Mouse (Mus musculus) MEL (cell line): ENCODE data around the gene Sigmar1. TPM values are rescaled to one million over a fixed set of nuclear protein-coding genes. Genes with fewer than 3 reads are reported as not detected.

ENCODE experiments used
- DNase-seq: peaks from one replicate; pipeline ENCODE4 v3.0.0; 2011; ENCODE audit warnings: low read depth, low spot score
- H3K27ac ChIP-seq: 2 replicates; pipeline ENCODE4 v1.5.1; 2012; ENCODE audit warnings: low read depth, mild to moderate bottlenecking, control low read depth, low read length, moderate library complexity; ENCODE audit not compliant: control insufficient read depth
- H3K27me3 ChIP-seq, 2 experiments: fragments of 150-350 bp in 1 of 2; sonication (generic) in 1 of 2; 2 replicates each; pipeline ENCODE4 v1.6.1; 2012; ENCODE audit warnings: low read length in 2 of 2, mild to moderate bottlenecking in 2 of 2, improper control_type of control experiment in 1 of 2, moderate library complexity in 1 of 2; ENCODE audit not compliant: insufficient read depth in 2 of 2, control insufficient read depth in 1 of 2
- H3K36me3 ChIP-seq, 2 experiments: 2 replicates each; pipeline ENCODE4 v1.6.1; 2012 to 2014; ENCODE audit warnings: low read length in 2 of 2, improper control_type of control experiment in 1 of 2, inconsistent platforms in 1 of 2, mild to moderate bottlenecking in 1 of 2; ENCODE audit not compliant: insufficient read depth in 2 of 2, control insufficient read depth in 1 of 2
- H3K4me1 ChIP-seq, 2 experiments: fragments of 150-350 bp in 1 of 2; sonication (generic) in 1 of 2; 2 replicates each; pipeline ENCODE4 v1.6.1; 2012; ENCODE audit warnings: low read length in 2 of 2, improper control_type of control experiment in 1 of 2, mild to moderate bottlenecking in 1 of 2; ENCODE audit not compliant: insufficient read depth in 2 of 2, control insufficient read depth in 1 of 2
- H3K4me3 ChIP-seq, 2 experiments: fragments of 150-350 bp in 1 of 2; sonication (generic) in 1 of 2; 2 replicates each; pipeline ENCODE4 v1.5.1; 2012; ENCODE audit warnings: low read depth in 2 of 2, low read length in 2 of 2, mild to moderate bottlenecking in 2 of 2, moderate library complexity in 2 of 2, control low read depth in 1 of 2, improper control_type of control experiment in 1 of 2; ENCODE audit not compliant: control insufficient read depth in 1 of 2, insufficient read depth in 1 of 2
- H3K79me2 ChIP-seq: 2 replicates; pipeline ENCODE4 v1.6.1; 2012; ENCODE audit warnings: mild to moderate bottlenecking, low read length, moderate library complexity; ENCODE audit not compliant: control insufficient read depth, poor library complexity, insufficient read depth
- H3K9ac ChIP-seq: 2 replicates; pipeline ENCODE4 v1.6.1; 2012; ENCODE audit warnings: low read depth, mild to moderate bottlenecking, control low read depth, low read length, moderate library complexity; ENCODE audit not compliant: control insufficient read depth, poor library complexity, severe bottlenecking
- H3K9me3 ChIP-seq: fragments of 150-350 bp; sonication (generic); replicated peaks from 2 replicates; pipeline ENCODE4 v1.6.1; 2012; ENCODE audit warnings: mild to moderate bottlenecking, low read length, improper control_type of control experiment, moderate library complexity; ENCODE audit not compliant: insufficient read depth
- BHLHE40 ChIP-seq: IDR thresholded peaks from 2 replicates; pipeline ENCODE4 v1.6.1; 2012; ENCODE audit warnings: low read depth, mild to moderate bottlenecking, inconsistent platforms, low read length, improper control_type of control experiment, borderline replicate concordance
- CHD2 ChIP-seq: IDR thresholded peaks from 2 replicates; pipeline ENCODE4 v1.6.1; 2011; ENCODE audit warnings: low read length, improper control_type of control experiment
- CTCF ChIP-seq, 3 experiments: IDR thresholded peaks in 2 of 3; conservative IDR thresholded peaks in 1 of 3; 2 replicates each; pipeline ENCODE4 v1.5.1; 2011 to 2012; ENCODE audit warnings: low read length in 3 of 3, low read depth in 2 of 3, mild to moderate bottlenecking in 2 of 3, improper control_type of control experiment in 1 of 3, inconsistent platforms in 1 of 3, mixed read lengths in 1 of 3, moderate library complexity in 1 of 3; ENCODE audit not compliant: control insufficient read depth in 1 of 3, insufficient read depth in 1 of 3, poor library complexity in 1 of 3, severe bottlenecking in 1 of 3
- ELF1 ChIP-seq: IDR thresholded peaks from 2 replicates; pipeline ENCODE4 v1.6.1; 2014; ENCODE audit warnings: low read depth, mild to moderate bottlenecking, inconsistent platforms, low read length, improper control_type of control experiment, moderate library complexity
- EP300 ChIP-seq, 2 experiments: IDR thresholded peaks; 2 replicates each; pipeline ENCODE4 v1.6.1; 2011; ENCODE audit warnings: improper control_type of control experiment in 2 of 2, low read length in 2 of 2, low read depth in 1 of 2, mild to moderate bottlenecking in 1 of 2
- ETS1 ChIP-seq: IDR thresholded peaks from 2 replicates; pipeline ENCODE4 v1.6.1; 2012; ENCODE audit warnings: low read depth, mild to moderate bottlenecking, inconsistent platforms, low read length, improper control_type of control experiment, moderate library complexity
- HCFC1 ChIP-seq: IDR thresholded peaks from 2 replicates; pipeline ENCODE4 v1.6.1; 2012; ENCODE audit warnings: low read depth, mild to moderate bottlenecking, inconsistent platforms, low read length, improper control_type of control experiment, moderate library complexity
- MAX ChIP-seq: IDR thresholded peaks from 2 replicates; pipeline ENCODE4 v1.6.1; 2011; ENCODE audit warnings: low read length, improper control_type of control experiment
- MAZ ChIP-seq: IDR thresholded peaks from 2 replicates; pipeline ENCODE4 v1.6.1; 2012; ENCODE audit warnings: low read depth, mild to moderate bottlenecking, inconsistent platforms, low read length, improper control_type of control experiment
- MYB ChIP-seq: IDR thresholded peaks from 2 replicates; pipeline ENCODE4 v1.6.1; 2011; ENCODE audit warnings: mild to moderate bottlenecking, low read depth, low read length, improper control_type of control experiment
- NELFE ChIP-seq: IDR thresholded peaks from 2 replicates; pipeline ENCODE4 v1.6.1; 2011; ENCODE audit warnings: low read depth, low read length, improper control_type of control experiment
- POLR2AphosphoS5 ChIP-seq: IDR thresholded peaks from 2 replicates; pipeline ENCODE4 v1.6.1; 2012; ENCODE audit warnings: low read depth, borderline replicate concordance, mild to moderate bottlenecking, inconsistent platforms, low read length, moderate library complexity, mixed read lengths
- RAD21 ChIP-seq: IDR thresholded peaks from 2 replicates; pipeline ENCODE4 v1.6.1; 2011; ENCODE audit warnings: mild to moderate bottlenecking, low read depth, low read length, improper control_type of control experiment
- RCOR1 ChIP-seq: IDR thresholded peaks from 2 replicates; pipeline ENCODE4 v1.6.1; 2012; ENCODE audit warnings: low read depth, mild to moderate bottlenecking, inconsistent platforms, low read length, improper control_type of control experiment
- SMC3 ChIP-seq: IDR thresholded peaks from 2 replicates; pipeline ENCODE4 v1.6.1; 2011; ENCODE audit warnings: low read depth, low read length, improper control_type of control experiment
- UBTF ChIP-seq: IDR thresholded peaks from 2 replicates; pipeline ENCODE4 v1.6.1; 2012; ENCODE audit warnings: low read depth, mild to moderate bottlenecking, inconsistent platforms, low read length, improper control_type of control experiment, moderate library complexity, borderline replicate concordance; ENCODE audit not compliant: insufficient read depth
- USF2 ChIP-seq, 2 experiments: IDR thresholded peaks; 2 replicates each; pipeline ENCODE4 v1.6.1; 2011 to 2012; ENCODE audit warnings: improper control_type of control experiment in 2 of 2, low read length in 2 of 2, borderline replicate concordance in 1 of 2, inconsistent platforms in 1 of 2, low read depth in 1 of 2, mild to moderate bottlenecking in 1 of 2; ENCODE audit not compliant: insufficient read depth in 1 of 2
- ZC3H11A ChIP-seq: IDR thresholded peaks from 2 replicates; pipeline ENCODE4 v1.6.1; 2012; ENCODE audit warnings: low read depth, mild to moderate bottlenecking, inconsistent platforms, low read length, improper control_type of control experiment
- ZKSCAN1 ChIP-seq: IDR thresholded peaks from 2 replicates; pipeline ENCODE4 v1.6.1; 2012; ENCODE audit warnings: low read depth, mild to moderate bottlenecking, inconsistent platforms, low read length, improper control_type of control experiment, moderate library complexity
- ZNF384 ChIP-seq: IDR thresholded peaks from 2 replicates; pipeline ENCODE4 v1.6.1; 2012; ENCODE audit warnings: low read depth, mild to moderate bottlenecking, inconsistent platforms, low read length, improper control_type of control experiment
- polyA plus RNA-seq, 2 experiments: library from polyadenylated mRNA; stranded (reverse) in 1 of 2; unstranded in 1 of 2; fragments of >175 nt in 1 of 2; fragments of >200 nt in 1 of 2; gene quantifications; 2 replicates each; pipeline versions ENCODE4 v1.2.1 to v1.2.4; 2012; ENCODE audit warnings: low replicate concordance in 2 of 2, low read depth in 1 of 2; ENCODE audit not compliant: insufficient read length in 2 of 2, insufficient read depth in 1 of 2, missing spikeins in 1 of 2
- total RNA-seq: library from RNA; depleted of rRNA; stranded (reverse); fragments of 300-350 nt; gene quantifications from 2 replicates; pipeline ENCODE4 v1.2.3, GENCODE M21; 2012

Gene Sigmar1
- total and polyA plus RNA-seq, 3 experiments, result 80.1 to 190 (median 112) TPM

DNA sequence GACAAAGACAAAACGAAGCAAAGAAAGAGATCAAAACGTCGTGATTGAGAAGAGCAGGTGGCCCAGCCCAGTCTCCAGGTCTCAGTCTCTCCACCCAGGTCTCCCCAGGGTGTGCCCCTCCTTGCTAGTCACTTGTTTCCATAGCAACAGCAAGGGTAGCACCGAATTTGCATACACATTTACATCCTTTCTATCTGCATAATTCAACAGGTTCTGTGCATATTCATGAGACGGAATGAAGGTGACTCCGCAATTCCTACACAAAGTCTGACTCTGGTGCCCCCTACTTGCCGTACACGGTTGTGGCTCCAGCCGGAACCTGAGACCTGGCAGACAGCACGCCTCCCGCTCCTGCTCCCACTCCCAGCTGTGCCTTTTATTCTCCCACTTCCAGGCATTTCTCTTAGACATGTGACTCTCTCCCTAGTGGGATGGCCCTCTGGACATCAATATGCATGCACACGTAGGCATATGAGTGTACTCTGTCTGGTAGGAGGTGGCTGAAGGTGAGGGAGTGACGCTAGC is 48.9 kb downstream of the Sigmar1 start:
- H3K27ac ChIP-seq, result no peak overlapping the region
- H3K4me3 ChIP-seq, result no peak overlapping the region
- peak; percentile 76 for DNase-seq
- H3K4me1 ChIP-seq, result peaks cover 0 to 4% of the 10 kb centered on the region in 2 experiments; a peak in 1 of 4 replicates
- TF ChIP-seq HCFC1 (no peak), CTCF (IDR thresholded peaks at IDR 0.05 in 2 of 3, conservative IDR thresholded peaks at IDR 0.05 in 1 of 3; ENCODE audit: control insufficient read depth in 1 of 3, insufficient read depth in 1 of 3, low read depth in 2 of 3, low read length in 3 of 3, poor library complexity in 1 of 3, severe bottlenecking in 1 of 3) (peak; percentile 39 to 69 (median 67); a peak in 5 of 6 replicates), ZC3H11A (peak; percentile 39), RAD21 (peak; percentile 49), MYB (0 out of 2 replicates have a peak, but pooled peaks have one; percentile 13), SMC3 (peak; percentile 73), BHLHE40 (no peak)
- no peak overlapping the region for H3K9ac ChIP-seq
- H3K27me3 ChIP-seq, result no peaks in the 10 kb centered on the region
- H3K36me3 ChIP-seq, result no peaks in the 10 kb centered on the region; a peak in 1 of 4 replicates
- H3K79me2 ChIP-seq, result peaks cover 4% of the 10 kb centered on the region
- no peaks in the 10 kb centered on the region for H3K9me3 ChIP-seq

DNA sequence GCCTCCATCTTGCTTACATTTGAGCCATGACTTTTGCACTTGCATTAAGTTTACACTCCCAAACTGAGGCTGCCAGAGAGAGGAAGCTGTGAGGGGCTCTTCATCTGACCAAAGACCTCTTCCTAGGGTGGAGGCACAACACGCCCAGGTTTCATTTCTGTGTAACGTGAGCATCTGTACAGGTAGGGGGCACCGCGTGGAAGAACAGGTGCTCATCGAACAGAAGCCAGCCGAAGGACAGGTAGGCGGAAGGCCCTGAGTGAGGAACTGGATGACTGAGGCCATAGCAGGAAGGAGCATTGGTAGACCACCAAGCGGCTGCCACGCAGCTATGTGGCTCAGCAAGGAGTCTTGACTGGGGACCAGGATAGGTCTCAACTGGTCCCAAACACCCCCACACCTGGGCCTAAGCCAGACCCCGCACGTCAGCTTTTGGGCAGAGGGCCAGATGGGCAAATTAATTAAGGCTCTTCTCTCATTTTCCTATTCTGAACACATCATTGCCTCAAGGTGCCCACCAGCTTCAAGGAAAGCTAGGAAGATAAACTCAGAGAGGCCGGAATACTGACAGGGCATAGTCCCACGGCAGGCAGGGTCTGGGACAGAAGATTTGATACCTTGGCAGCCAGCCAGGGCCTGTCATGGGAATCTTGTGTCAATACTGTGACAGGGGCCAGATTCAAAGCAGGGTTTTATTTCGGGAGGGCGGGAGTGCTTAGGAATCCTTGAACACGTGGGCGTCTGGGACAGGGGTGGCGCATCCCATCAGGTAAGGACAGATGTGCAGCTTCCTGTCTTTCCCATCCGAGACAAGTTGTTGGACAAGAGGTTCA is 49.8 kb downstream of the Sigmar1 start:
- no peaks in the 10 kb centered on the region for H3K27me3 ChIP-seq

DNA sequence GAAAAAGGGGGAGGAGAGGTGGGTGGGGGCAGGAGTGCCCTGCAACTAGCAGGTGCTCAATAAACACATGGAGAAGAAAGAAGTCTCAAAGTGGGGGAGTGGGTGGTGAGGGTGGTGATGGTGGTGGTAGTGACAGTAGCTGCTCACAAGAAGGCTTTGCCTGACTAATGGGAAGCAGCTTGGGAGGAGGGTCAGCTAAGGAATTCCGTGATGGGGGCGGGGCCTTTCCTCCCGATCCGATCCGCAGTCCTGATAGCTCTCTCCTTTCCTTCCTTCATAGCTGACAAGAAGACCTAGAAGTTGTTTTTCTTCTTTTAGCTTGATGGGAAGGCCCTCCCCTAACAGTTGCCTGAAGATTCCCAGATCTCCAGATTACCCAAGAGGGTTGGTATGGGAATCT is 51.3 kb downstream of the Sigmar1 start:
- Histone ChIP-seq H3K36me3 (no peaks in the 10 kb centered on the region), H3K27ac (no peak overlapping the region), H3K27me3 (no peaks in the 10 kb centered on the region), H3K4me1 (no peaks in the 10 kb centered on the region), H3K79me2 (no peaks in the 10 kb centered on the region), H3K9ac (no peak overlapping the region), H3K4me3 (no peak overlapping the region), H3K9me3 (no peaks in the 10 kb centered on the region)
- TF ChIP-seq MAX, result no peak
- no peak for TF ChIP-seq ZNF384
- no peak for TF ChIP-seq ZC3H11A
- no peak for TF ChIP-seq UBTF
- no peak for TF ChIP-seq ETS1
- TF ChIP-seq HCFC1, result no peak
- TF ChIP-seq ZKSCAN1, result no peak
- no peak for TF ChIP-seq POLR2AphosphoS5
- TF ChIP-seq SMC3, result no peak
- no peak for TF ChIP-seq RCOR1
- TF ChIP-seq USF2 (IDR thresholded peaks at IDR 0.05; ENCODE audit: borderline replicate concordance in 1 of 2, insufficient read depth in 1 of 2, low read depth in 1 of 2, low read length in 2 of 2), result no peak
- no peak for TF ChIP-seq RAD21
- DNase-seq, result no peak

More for the DNA sequence above, 49.8 kb downstream of the Sigmar1 start:
- peak in 2 of 3 experiments; percentile 35 to 53; a peak in 5 of 6 replicates for TF ChIP-seq CTCF (IDR thresholded peaks at IDR 0.05 in 2 of 3, conservative IDR thresholded peaks at IDR 0.05 in 1 of 3; ENCODE audit: control insufficient read depth in 1 of 3, insufficient read depth in 1 of 3, low read depth in 2 of 3, low read length in 3 of 3, poor library complexity in 1 of 3, severe bottlenecking in 1 of 3)
- no peak for TF ChIP-seq UBTF
- no peak for TF ChIP-seq CHD2
- no peak for TF ChIP-seq EP300 (IDR thresholded peaks at IDR 0.05; ENCODE audit: low read depth in 1 of 2, low read length in 2 of 2)
- no peak for TF ChIP-seq RCOR1
- TF ChIP-seq MAZ, result no peak
- no peak for TF ChIP-seq NELFE
- no peak for TF ChIP-seq ELF1
- no peaks in the 10 kb centered on the region for H3K36me3 ChIP-seq
- no peaks in the 10 kb centered on the region for H3K9me3 ChIP-seq
- no peak overlapping the region for H3K9ac ChIP-seq
- no peaks in the 10 kb centered on the region for H3K79me2 ChIP-seq
- H3K4me1 ChIP-seq, result no peaks in the 10 kb centered on the region
- no peak for DNase-seq
- no peak overlapping the region for H3K27ac ChIP-seq
- H3K4me3 ChIP-seq, result no peak overlapping the region
